Mouse (Mus musculus): ENCODE results near the gene Krtap4-1. TPM values are rescaled to one million over a fixed set of nuclear protein-coding genes. Genes with fewer than 3 reads are reported as not detected.
A peak's percentile ranks its signal among the peaks of the same experiment; 100 is the strongest.
"Not testable (repeated sequence)": the region's sequence is repeated elsewhere in the genome, so short reads cannot be mapped to it uniquely, and the experiment has no call there.

Gene Krtap4-1
- polyA plus RNA-seq, 1 experiment, result not detected

- Histone ChIP-seq H3K36me3 (ENCODE audit: control insufficient read depth, insufficient read depth, low read length) (no peaks in the 10 kb centered on the region), H3K27me3 (ENCODE audit: control insufficient read depth, insufficient read depth, low read length) (no peaks in the 10 kb centered on the region), H3K4me1 (ENCODE audit: control insufficient read depth, insufficient read depth, low read length) (no peaks in the 10 kb centered on the region), H3K27ac (ENCODE audit: control insufficient read depth, insufficient read depth, low read depth, low read length) (no peak within 1 kb of the TSS), H3K4me3 (ENCODE audit: control insufficient read depth, low read depth, low read length) (no peak within 1 kb of the TSS)
- TF ChIP-seq POLR2A (IDR thresholded peaks at IDR 0.05; ENCODE audit: control insufficient read depth, low read depth, low read length) (no peak), CTCF (IDR thresholded peaks at IDR 0.05; ENCODE audit: control insufficient read depth, insufficient read depth, insufficient replicate concordance, low read depth, low read length) (no peak)
Observed at GRCm38 (mm10) chr11:99620335-99620734, 7.7 kb downstream of the Krtap4-1 start, which contains the start of gene Gm11562. Gm11562 (minus strand) TSS chr11:99620435.

- H3K36me3 ChIP-seq (ENCODE audit: control insufficient read depth, insufficient read depth, low read length), result no peaks in the 10 kb centered on the region
- TF ChIP-seq POLR2A (IDR thresholded peaks at IDR 0.05; ENCODE audit: control insufficient read depth, low read depth, low read length), result no peak
- TF ChIP-seq CTCF (IDR thresholded peaks at IDR 0.05; ENCODE audit: control insufficient read depth, insufficient read depth, insufficient replicate concordance, low read depth, low read length), result no peak
- H3K27ac ChIP-seq (ENCODE audit: control insufficient read depth, insufficient read depth, low read depth, low read length), result no peak within 1 kb of the TSS
- no peaks in the 10 kb centered on the region for H3K4me1 ChIP-seq (ENCODE audit: control insufficient read depth, insufficient read depth, low read length)
- H3K4me3 ChIP-seq (ENCODE audit: control insufficient read depth, low read depth, low read length), result no peak within 1 kb of the TSS
- H3K27me3 ChIP-seq (ENCODE audit: control insufficient read depth, insufficient read depth, low read length), result no peaks in the 10 kb centered on the region
Observed at GRCm38 (mm10) chr11:99614796-99615363, 13.2 kb downstream of the Krtap4-1 start, which contains the start of gene Krtap2-4. Krtap2-4 (minus strand) TSS chr11:99614846.

DNA sequence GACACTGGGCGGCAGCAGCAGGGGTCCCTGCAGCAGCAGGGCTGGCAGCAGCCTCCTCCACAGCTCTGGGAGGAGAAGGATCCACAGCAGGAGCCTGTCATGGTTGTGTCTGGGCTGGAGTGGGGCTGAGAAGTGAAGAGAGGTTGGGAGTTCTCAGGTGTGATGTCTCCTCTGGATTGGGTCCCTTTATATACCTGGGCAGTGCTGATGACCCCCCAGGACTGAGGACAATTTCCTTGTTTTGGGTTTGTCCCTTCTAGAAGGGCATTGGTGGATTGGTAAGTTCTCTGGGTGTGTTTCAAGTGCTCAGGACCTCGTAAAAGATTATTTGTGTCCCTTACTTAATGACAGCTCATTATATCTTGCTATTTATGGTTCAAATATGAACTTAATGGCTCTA is 17.9 kb downstream of the Krtap4-1 start, which contains the start of gene Gm11937:
Gm11937 (minus strand) TSS at position 101 of the 400 bp plus-strand sequence.
- H3K27me3 ChIP-seq (ENCODE audit: control insufficient read depth, insufficient read depth, low read length); H3K27ac ChIP-seq (ENCODE audit: control insufficient read depth, insufficient read depth, low read depth, low read length); H3K4me1 ChIP-seq (ENCODE audit: control insufficient read depth, insufficient read depth, low read length); H3K4me3 ChIP-seq (ENCODE audit: control insufficient read depth, low read depth, low read length); H3K36me3 ChIP-seq (ENCODE audit: control insufficient read depth, insufficient read depth, low read length): not testable (repeated sequence)

DNA sequence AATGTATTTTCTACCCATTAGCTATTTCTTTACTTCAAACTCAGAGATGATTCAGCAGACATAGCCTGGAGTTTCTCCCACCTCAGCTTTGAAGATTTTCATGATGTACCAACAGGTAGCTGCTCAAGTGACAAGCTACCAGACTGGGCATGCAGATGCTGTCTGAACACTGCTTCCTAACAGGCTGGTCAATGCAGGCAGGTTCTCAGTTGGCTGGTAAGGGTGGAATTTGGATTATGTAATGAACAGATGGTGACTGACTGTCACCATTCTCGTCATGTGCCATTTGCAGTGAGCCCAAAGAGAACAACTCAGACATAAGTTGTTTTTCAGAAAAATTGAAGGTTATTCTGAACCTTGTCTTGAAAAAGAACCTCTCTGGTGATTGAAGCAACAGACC is 18.9 kb downstream of the Krtap4-1 start:
- Histone ChIP-seq H3K4me3 (ENCODE audit: control insufficient read depth, low read depth, low read length) (no peak overlapping the region), H3K27ac (ENCODE audit: control insufficient read depth, insufficient read depth, low read depth, low read length) (no peak overlapping the region), H3K27me3 (ENCODE audit: control insufficient read depth, insufficient read depth, low read length) (no peaks in the 10 kb centered on the region), H3K4me1 (ENCODE audit: control insufficient read depth, insufficient read depth, low read length) (no peaks in the 10 kb centered on the region), H3K36me3 (ENCODE audit: control insufficient read depth, insufficient read depth, low read length) (no peaks in the 10 kb centered on the region)
- TF ChIP-seq POLR2A (IDR thresholded peaks at IDR 0.05; ENCODE audit: control insufficient read depth, low read depth, low read length) (no peak), CTCF (IDR thresholded peaks at IDR 0.05; ENCODE audit: control insufficient read depth, insufficient read depth, insufficient replicate concordance, low read depth, low read length) (no peak)

DNA sequence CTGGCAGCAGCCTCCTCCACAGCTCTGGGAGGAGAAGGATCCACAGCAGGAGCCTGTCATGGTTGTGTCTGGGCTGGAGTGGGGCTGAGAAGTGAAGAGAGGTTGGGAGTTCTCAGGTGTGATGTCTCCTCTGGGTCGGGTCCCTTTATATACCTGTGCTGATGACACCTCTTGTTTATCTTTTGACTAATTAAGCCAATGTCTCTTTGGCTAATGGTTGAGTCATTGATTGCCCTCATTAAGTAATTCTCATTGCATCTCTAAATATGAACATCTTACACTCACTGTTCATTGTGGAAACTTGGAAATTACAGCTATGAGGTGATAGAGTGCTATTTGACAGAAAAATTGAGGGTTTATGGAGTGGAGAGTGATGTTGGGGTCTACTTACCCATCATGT is 24.8 kb downstream of the Krtap4-1 start, which contains the start of gene Gm11938:
Gm11938 (minus strand) TSS at position 101 of the 400 bp plus-strand sequence.
- H3K27me3 ChIP-seq (ENCODE audit: control insufficient read depth, insufficient read depth, low read length); H3K4me3 ChIP-seq (ENCODE audit: control insufficient read depth, low read depth, low read length); H3K4me1 ChIP-seq (ENCODE audit: control insufficient read depth, insufficient read depth, low read length): not testable (repeated sequence)

GRCm38 (mm10) chr11:99597742-99598141 is 30.3 kb downstream of the Krtap4-1 start, which contains the start of gene Krtap9-3:
Krtap9-3 (minus strand) TSS chr11:99598105.
- not testable (repeated sequence) for H3K27me3 ChIP-seq (ENCODE audit: control insufficient read depth, insufficient read depth, low read length); H3K4me1 ChIP-seq (ENCODE audit: control insufficient read depth, insufficient read depth, low read length); H3K27ac ChIP-seq (ENCODE audit: control insufficient read depth, insufficient read depth, low read depth, low read length); H3K36me3 ChIP-seq (ENCODE audit: control insufficient read depth, insufficient read depth, low read length)
- peak within 1 kb of the TSS; percentile 18 for H3K4me3 ChIP-seq (ENCODE audit: control insufficient read depth, low read depth, low read length)

More for the DNA sequence above, 24.8 kb downstream of the Krtap4-1 start, which contains the start of gene Gm11938:
- not testable (repeated sequence) for H3K27ac ChIP-seq (ENCODE audit: control insufficient read depth, insufficient read depth, low read depth, low read length); H3K36me3 ChIP-seq (ENCODE audit: control insufficient read depth, insufficient read depth, low read length)

- Histone ChIP-seq H3K4me3 (ENCODE audit: control insufficient read depth, low read depth, low read length) (no peak within 1 kb of the TSS), H3K36me3 (ENCODE audit: control insufficient read depth, insufficient read depth, low read length) (no peaks in the 10 kb centered on the region), H3K27me3 (ENCODE audit: control insufficient read depth, insufficient read depth, low read length) (no peaks in the 10 kb centered on the region), H3K27ac (ENCODE audit: control insufficient read depth, insufficient read depth, low read depth, low read length) (no peak within 1 kb of the TSS), H3K4me1 (ENCODE audit: control insufficient read depth, insufficient read depth, low read length) (0 out of 2 replicates have a peak, but pooled peaks cover 2% of the 10 kb centered on the region)
- TF ChIP-seq POLR2A (IDR thresholded peaks at IDR 0.05; ENCODE audit: control insufficient read depth, low read depth, low read length), result no peak
- TF ChIP-seq CTCF (IDR thresholded peaks at IDR 0.05; ENCODE audit: control insufficient read depth, insufficient read depth, insufficient replicate concordance, low read depth, low read length), result no peak
Observed at GRCm38 (mm10) chr11:99590981-99591380, 37.1 kb downstream of the Krtap4-1 start, which contains the start of gene Krtap1-3. Krtap1-3 (minus strand) TSS chr11:99591339.

- TF ChIP-seq POLR2A (IDR thresholded peaks at IDR 0.05; ENCODE audit: control insufficient read depth, low read depth, low read length), result no peak
- no peak for TF ChIP-seq CTCF (IDR thresholded peaks at IDR 0.05; ENCODE audit: control insufficient read depth, insufficient read depth, insufficient replicate concordance, low read depth, low read length)
- Histone ChIP-seq H3K36me3 (ENCODE audit: control insufficient read depth, insufficient read depth, low read length) (no peaks in the 10 kb centered on the region), H3K4me1 (ENCODE audit: control insufficient read depth, insufficient read depth, low read length) (no peaks in the 10 kb centered on the region), H3K27me3 (ENCODE audit: control insufficient read depth, insufficient read depth, low read length) (no peaks in the 10 kb centered on the region), H3K27ac (ENCODE audit: control insufficient read depth, insufficient read depth, low read depth, low read length) (no peak overlapping the region), H3K4me3 (ENCODE audit: control insufficient read depth, low read depth, low read length) (no peak overlapping the region)
Observed at GRCm38 (mm10) chr11:99585096-99585495, 42.9 kb downstream of the Krtap4-1 start.

Measured in testis, adult 2 months (tissue).